8 mouse cellular contexts compared by ENCODE assay signal in genomic region chr12:86492822-86493221, GRCm38 (mm10).
A peak's percentile ranks its signal among the peaks of the same experiment; 100 is the strongest.
DNase-seq lines count a peak whose midpoint lies in the region; ATAC-seq and TF ChIP-seq lines count a peak whose summit lies in the region.

No protein-coding gene starts in this region.

- H3K4me3 ChIP-seq in forebrain, embryonic 12.5 days (replicated peaks): no peak overlapping the region
- no peak overlapping the region for H3K4me3 ChIP-seq in forebrain, embryonic 10.5 days
- no peak overlapping the region for H3K4me3 ChIP-seq in kidney, adult 2 months (ENCODE audit: insufficient read depth, low read depth, low read length)

- H3K27me3 ChIP-seq in forebrain, embryonic 12.5 days: 0 out of 2 replicates have a peak, but pooled peaks cover 3% of the 10 kb centered on the region
- no peaks in the 10 kb centered on the region for H3K27me3 ChIP-seq in forebrain, embryonic 10.5 days (ENCODE audit: poor library complexity, severe bottlenecking)
- no peaks in the 10 kb centered on the region for H3K27me3 ChIP-seq in kidney, adult 2 months (replicated peaks; ENCODE audit: control insufficient read depth, insufficient read depth, low read length)

- DNase-seq in forebrain, embryonic 10.5 days (ENCODE audit: extremely low spot score, low spot score): no peak
- peak; percentile 4 for DNase-seq in right cerebral cortex, adult 18-20 months
- no peak for DNase-seq in right cerebral cortex, postnatal 14 days
- DNase-seq in layer of hippocampus, adult 9-11 months: peak; percentile 8
- no peak for DNase-seq in spleen, postnatal 36 days (ENCODE audit: low spot score in 2 of 2)
- no peak for DNase-seq in kidney, adult 2 months

- no peak for TF ChIP-seq CTCF in kidney, adult 2 months (conservative IDR thresholded peaks at IDR 0.05; ENCODE audit: insufficient read depth, insufficient read length, low read depth, low read length)

- H3K4me1 ChIP-seq in forebrain, embryonic 12.5 days: no peaks in the 10 kb centered on the region
- peaks cover 9% of the 10 kb centered on the region; the same call in 1 of the 2 replicates for H3K4me1 ChIP-seq in forebrain, embryonic 10.5 days
- no peaks in the 10 kb centered on the region for H3K4me1 ChIP-seq in kidney, adult 2 months (ENCODE audit: control insufficient read depth, insufficient read depth, low read length)

- ATAC-seq in forebrain, embryonic 12.5 days (ENCODE audit: low FRiP score): no peak
- no peak for ATAC-seq in megakaryocyte progenitor cell, adult 5-6 weeks (replicated peaks; ENCODE audit: poor library complexity)

- 0 out of 2 replicates have a peak overlapping the region, but pooled peaks have one; percentile 25 for H3K9ac ChIP-seq in forebrain, embryonic 12.5 days

- no peak overlapping the region for H3K27ac ChIP-seq in forebrain, embryonic 12.5 days
- no peak overlapping the region for H3K27ac ChIP-seq in forebrain, embryonic 10.5 days
- H3K27ac ChIP-seq in kidney, adult 2 months (ENCODE audit: insufficient read depth, low read depth, low read length): no peak overlapping the region

- no peaks in the 10 kb centered on the region for H3K36me3 ChIP-seq in forebrain, embryonic 12.5 days (replicated peaks)
- H3K36me3 ChIP-seq in forebrain, embryonic 10.5 days (replicated peaks): no peaks in the 10 kb centered on the region
- no peaks in the 10 kb centered on the region for H3K36me3 ChIP-seq in kidney, adult 2 months (ENCODE audit: control insufficient read depth, insufficient read depth, low read length)

- WGBS in forebrain, embryonic 12.5 days: 52% methylated on average over 6 of the region's 9 CpGs
- WGBS in forebrain, embryonic 10.5 days: 43% methylated on average over 9 of the region's 9 CpGs
- WGBS in kidney, adult 2 months: 20% methylated on average over 9 of the region's 9 CpGs

- no peaks in the 10 kb centered on the region for H3K9me3 ChIP-seq in forebrain, embryonic 12.5 days
- H3K9me3 ChIP-seq in forebrain, embryonic 10.5 days: no peaks in the 10 kb centered on the region

- TF ChIP-seq POLR2A in kidney, adult 2 months (IDR thresholded peaks at IDR 0.05; ENCODE audit: low read depth, low read length): no peak

- H3K4me2 ChIP-seq in forebrain, embryonic 12.5 days: no peak overlapping the region

Comparison
In these comparisons a context has a peak if more than half of its experiments do, and no peak if none do; other contexts are left out.
1. DNase-seq: peak in right cerebral cortex, adult 18-20 months (single experiment) and layer of hippocampus, adult 9-11 months (single experiment); none in forebrain, embryonic 10.5 days (single experiment), right cerebral cortex, postnatal 14 days (single experiment), spleen, postnatal 36 days (0 of 2) and kidney, adult 2 months (single experiment).